Comparison of ENCODE assay signal across 27 mouse cellular contexts in genomic region chr14:22712388-22712787, GRCm38 (mm10).
"Had no signal": no experiment of that assay in that cellular context is flagged by ENCODE, and none has a peak within 500 bp of the region (broad histone marks: within the 10 kb centered on the region; RNA-seq: fewer than 3 reads in every experiment).

No protein-coding gene starts in this region.

- H3K9ac ChIP-seq: embryonic facial prominence, embryonic 12.5 days; embryonic facial prominence, embryonic 13.5 days; embryonic facial prominence, embryonic 15.5 days; forebrain, embryonic 12.5 days; forebrain, embryonic 13.5 days; forebrain, embryonic 15.5 days; forebrain, postnatal 0 days had no signal

- H3K27me3 ChIP-seq: embryonic facial prominence, embryonic 12.5 days; embryonic facial prominence, embryonic 13.5 days; embryonic facial prominence, embryonic 15.5 days had no signal

- ATAC-seq: forebrain, embryonic 13.5 days; forebrain, embryonic 14.5 days; forebrain, embryonic 15.5 days; forebrain, embryonic 16.5 days; forebrain, postnatal 0 days had no signal

- H3K9me3 ChIP-seq: embryonic facial prominence, embryonic 10.5 days; embryonic facial prominence, embryonic 12.5 days; embryonic facial prominence, embryonic 13.5 days; embryonic facial prominence, embryonic 15.5 days; forebrain, embryonic 10.5 days; forebrain, embryonic 12.5 days; forebrain, embryonic 13.5 days; forebrain, embryonic 15.5 days had no signal

- H3K4me3 ChIP-seq: embryonic facial prominence, embryonic 10.5 days; embryonic facial prominence, embryonic 12.5 days; embryonic facial prominence, embryonic 13.5 days; embryonic facial prominence, embryonic 15.5 days; erythroblast, embryonic 14.5 days; forebrain, embryonic 10.5 days; forebrain, embryonic 12.5 days; forebrain, embryonic 13.5 days; forebrain, embryonic 15.5 days; gastrocnemius, adult 2 months; heart, adult 2 months had no signal

- H3K36me3 ChIP-seq: embryonic facial prominence, embryonic 10.5 days; embryonic facial prominence, embryonic 12.5 days; embryonic facial prominence, embryonic 13.5 days; embryonic facial prominence, embryonic 15.5 days; forebrain, embryonic 10.5 days; forebrain, embryonic 12.5 days; forebrain, embryonic 15.5 days had no signal

- DNase-seq: cerebellum, adult 9-10 months; cerebellum, adult 9-11 months; cerebellum, postnatal 10 days; cerebellum, postnatal 14 days; cerebellum, postnatal 25 days; cerebellum, postnatal 36 days; embryo, embryonic 11 days; forebrain, postnatal 0 days; gastrocnemius, adult 2 months; gastrocnemius, postnatal 10 days; gastrocnemius, postnatal 14 days; gastrocnemius, postnatal 25 days; gastrocnemius, postnatal 36 days; heart, adult 11 months; heart, adult 18-20 months; heart, adult 2 months had no signal

- H3K4me2 ChIP-seq: embryonic facial prominence, embryonic 12.5 days; embryonic facial prominence, embryonic 13.5 days; embryonic facial prominence, embryonic 15.5 days; forebrain, embryonic 12.5 days; forebrain, embryonic 13.5 days; forebrain, embryonic 15.5 days had no signal

- H3K27ac ChIP-seq: embryonic facial prominence, embryonic 10.5 days; embryonic facial prominence, embryonic 12.5 days; embryonic facial prominence, embryonic 13.5 days; embryonic facial prominence, embryonic 15.5 days; forebrain, embryonic 10.5 days; forebrain, embryonic 12.5 days; forebrain, embryonic 13.5 days; forebrain, embryonic 15.5 days; gastrocnemius, adult 2 months; heart, adult 2 months had no signal
